Mouse (Mus musculus): Measurements from ENCODE around the gene Brinp3.

Brinp3 gene

GRCm38 (mm10) chr1:146792826-146793225 lies 298.3 kb downstream of the Brinp3 start:
- no peak for DNase-seq (ENCODE audit: inconsistent ontology term)

- no peak for DNase-seq (ENCODE audit: inconsistent ontology term)
Measured at GRCm38 (mm10) chr1:146799986-146800553, 305.5 kb downstream of the Brinp3 start.

GRCm38 (mm10) chr1:146801821-146802220 lies 307.3 kb downstream of the Brinp3 start:
- DNase-seq (ENCODE audit: inconsistent ontology term), result no peak

GRCm38 (mm10) chr1:146807765-146808164 lies 313.2 kb downstream of the Brinp3 start:
- no peak for DNase-seq (ENCODE audit: inconsistent ontology term)

- DNase-seq (ENCODE audit: inconsistent ontology term), result no peak
Measured at GRCm38 (mm10) chr1:146833888-146834287, 339.3 kb downstream of the Brinp3 start.

- peak; percentile 48 for DNase-seq (ENCODE audit: inconsistent ontology term)
Measured at GRCm38 (mm10) chr1:146844087-146844486, 349.5 kb downstream of the Brinp3 start.

DNA sequence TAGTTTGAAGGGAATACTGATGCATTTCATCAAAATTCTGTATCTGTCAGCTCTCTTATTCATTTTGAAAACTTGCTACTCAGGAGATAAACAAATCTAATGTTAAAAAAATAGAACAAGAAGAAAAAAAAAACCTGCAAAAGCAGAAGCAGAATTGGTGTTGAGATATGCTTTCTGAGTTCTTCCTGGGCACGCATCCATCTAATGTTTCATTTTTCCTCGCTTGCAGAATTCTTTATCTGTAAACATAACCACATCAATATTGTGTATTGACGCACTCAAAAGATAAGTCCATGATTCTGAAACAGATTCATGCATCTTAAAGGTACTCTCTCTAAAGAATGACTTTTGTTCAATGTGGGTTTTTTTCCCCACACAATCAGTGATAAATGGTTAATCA lies 354.3 kb downstream of the Brinp3 start:
- DNase-seq (ENCODE audit: inconsistent ontology term), result no peak

DNA sequence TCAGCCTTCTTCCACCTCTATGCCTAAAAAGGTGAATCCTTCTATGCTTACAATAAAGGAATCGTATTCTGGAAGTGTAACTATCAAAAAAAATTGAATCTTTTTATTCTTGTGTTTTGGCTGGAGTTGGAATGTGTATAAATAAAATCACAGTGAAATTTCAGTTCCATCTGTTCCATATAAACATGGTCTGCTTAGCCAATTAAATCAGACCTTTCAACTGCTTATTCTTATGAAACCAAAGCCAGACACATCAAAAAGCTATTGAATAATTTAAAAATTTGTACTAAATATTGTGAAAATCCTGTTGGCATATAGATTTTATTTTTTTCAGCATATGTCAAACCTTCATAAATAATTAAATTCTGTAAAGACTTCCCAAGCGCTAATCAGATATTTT lies 355.6 kb downstream of the Brinp3 start:
- DNase-seq (ENCODE audit: inconsistent ontology term), result no peak

GRCm38 (mm10) chr1:146898636-146899035 lies 404.1 kb downstream of the Brinp3 start:
- DNase-seq (ENCODE audit: inconsistent ontology term), result no peak

- DNase-seq (ENCODE audit: inconsistent ontology term), result no peak
Measured at GRCm38 (mm10) chr1:146901691-146902090, 407.1 kb downstream of the Brinp3 start.

DNA sequence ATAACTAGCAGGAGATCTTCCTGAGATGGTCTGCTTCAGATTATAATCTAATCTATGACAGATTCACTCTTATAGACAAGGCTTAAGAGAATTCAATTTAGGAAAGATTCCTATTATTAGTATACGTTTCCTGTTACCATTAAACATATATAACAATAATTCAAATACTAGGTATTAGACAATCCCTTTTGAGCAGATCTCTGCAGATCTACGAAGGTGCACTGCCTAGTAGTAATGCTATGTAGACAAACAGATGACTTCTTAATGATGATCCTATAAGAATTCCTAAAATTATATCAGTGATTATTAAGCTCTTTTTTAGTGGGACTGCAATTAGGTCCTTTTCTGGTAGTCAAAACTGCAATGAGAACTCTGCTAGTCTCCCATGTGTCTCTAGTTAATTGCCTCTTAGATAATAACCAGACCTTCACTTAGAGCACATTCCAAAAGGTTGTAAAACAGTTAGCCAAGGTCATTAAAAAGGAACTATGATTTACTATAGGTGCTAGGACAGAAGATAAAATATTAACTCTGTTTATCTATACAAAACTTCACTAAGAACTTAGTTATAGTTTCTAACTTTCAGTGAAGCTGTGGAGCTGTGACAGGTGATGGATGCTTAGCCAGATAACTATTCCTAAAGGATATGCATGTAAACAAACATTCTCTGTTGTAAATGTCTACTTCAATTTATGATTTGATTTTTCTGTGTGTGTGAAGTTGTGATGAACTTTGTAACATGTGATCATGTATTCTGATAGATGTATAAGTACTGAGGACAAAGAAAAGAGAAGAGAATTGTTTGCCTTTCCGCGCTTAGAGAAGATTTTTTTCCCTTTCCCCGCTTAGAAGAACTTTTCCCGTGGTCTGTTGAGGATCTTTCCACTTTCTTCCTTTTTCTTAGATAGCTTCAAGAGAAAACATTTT lies 445.2 kb downstream of the Brinp3 start:
- no peak for DNase-seq (ENCODE audit: inconsistent ontology term)

Data from Muller cell, postnatal 12 days (primary cell).